Mouse (Mus musculus): ENCODE measurements around the gene Nanog.
"Not testable (repeated sequence)": the region's sequence is repeated elsewhere in the genome, so short reads cannot be mapped to it uniquely, and the experiment has no call there.

The Nanog gene

GRCm38 (mm10) chr6:122707036-122707800 is at the start of gene Nanog:
Nanog (plus strand) TSS chr6:122707489.
- DNase-seq (ENCODE audit: low spot score in 2 of 2), result no peak

- no peak for DNase-seq (ENCODE audit: low spot score in 2 of 2)
Measured at GRCm38 (mm10) chr6:122657630-122658029, 49.7 kb upstream of the Nanog start.

GRCm38 (mm10) chr6:122659567-122659966 is 47.7 kb upstream of the Nanog start:
- DNase-seq (ENCODE audit: low spot score in 2 of 2), result no peak

GRCm38 (mm10) chr6:122660601-122661379 is 46.5 kb upstream of the Nanog start:
- DNase-seq (ENCODE audit: low spot score in 2 of 2), result peak in 1 of 2 experiments; percentile 61

- no peak for DNase-seq (ENCODE audit: low spot score in 2 of 2)
Measured at GRCm38 (mm10) chr6:122662551-122663264, 44.6 kb upstream of the Nanog start.

GRCm38 (mm10) chr6:122663596-122664206 is 43.6 kb upstream of the Nanog start:
- no peak for DNase-seq (ENCODE audit: low spot score in 2 of 2)

- no peak for DNase-seq (ENCODE audit: low spot score in 2 of 2)
Measured at GRCm38 (mm10) chr6:122665866-122666265, 41.4 kb upstream of the Nanog start.

- no peak for DNase-seq (ENCODE audit: low spot score in 2 of 2)
Measured at GRCm38 (mm10) chr6:122667715-122668114, 39.6 kb upstream of the Nanog start.

- DNase-seq (ENCODE audit: low spot score in 2 of 2), result no peak
Measured at GRCm38 (mm10) chr6:122668823-122669222, 38.5 kb upstream of the Nanog start.

- DNase-seq (ENCODE audit: low spot score in 2 of 2), result peak; percentile 99
Measured at GRCm38 (mm10) chr6:122669406-122670200, 37.7 kb upstream of the Nanog start.

- peak in 1 of 2 experiments; percentile 25 for DNase-seq (ENCODE audit: low spot score in 2 of 2)
Measured at GRCm38 (mm10) chr6:122670201-122670551, 37.1 kb upstream of the Nanog start.

GRCm38 (mm10) chr6:122670841-122671240 is 36.4 kb upstream of the Nanog start:
- DNase-seq (ENCODE audit: low spot score in 2 of 2), result no peak

GRCm38 (mm10) chr6:122672746-122673145 is 34.5 kb upstream of the Nanog start:
- DNase-seq (ENCODE audit: low spot score in 2 of 2), result no peak

GRCm38 (mm10) chr6:122682646-122683045 is 24.6 kb upstream of the Nanog start:
- no peak for DNase-seq (ENCODE audit: low spot score in 2 of 2)

- no peak for DNase-seq (ENCODE audit: low spot score in 2 of 2)
Measured at GRCm38 (mm10) chr6:122686709-122687108, 20.6 kb upstream of the Nanog start.

- no peak for DNase-seq (ENCODE audit: low spot score in 2 of 2)
Measured at GRCm38 (mm10) chr6:122689411-122690055, 17.8 kb upstream of the Nanog start.

GRCm38 (mm10) chr6:122690082-122690481 is 17.2 kb upstream of the Nanog start:
- DNase-seq (ENCODE audit: low spot score in 2 of 2), result no peak

GRCm38 (mm10) chr6:122695398-122695797 is 11.9 kb upstream of the Nanog start:
- DNase-seq (ENCODE audit: low spot score in 2 of 2), result no peak

GRCm38 (mm10) chr6:122699628-122700027 is 7.7 kb upstream of the Nanog start:
- not testable (repeated sequence) for DNase-seq (ENCODE audit: low spot score in 2 of 2)

GRCm38 (mm10) chr6:122701816-122702215 is 5.5 kb upstream of the Nanog start:
- no peak for DNase-seq (ENCODE audit: low spot score in 2 of 2)
